Mouse (Mus musculus): ENCODE measurements around the gene Scn3a. TPM values are rescaled to one million over a fixed set of nuclear protein-coding genes. Genes with fewer than 3 reads are reported as not detected.

Scn3a gene
- polyA plus RNA-seq, 1 experiment = 0.35 TPM

GRCm38 (mm10) chr2:65450449-65451360 is 116.7 kb downstream of the Scn3a start:
- no peak for DNase-seq (ENCODE audit: low read depth in 1 of 2, low spot score in 2 of 2)
- no peaks in the 10 kb centered on the region for H3K4me1 ChIP-seq (ENCODE audit: control insufficient read depth, insufficient read depth, insufficient read length)
- H3K27me3 ChIP-seq (ENCODE audit: control insufficient read depth, insufficient read depth, low read length) = no peaks in the 10 kb centered on the region
- no peak overlapping the region for H3K27ac ChIP-seq (ENCODE audit: insufficient read depth, low read length)
- WGBS = 80% methylated on average over 2 of the region's 2 CpGs
- H3K36me3 ChIP-seq (ENCODE audit: control insufficient read depth, insufficient read depth, low read length) = no peaks in the 10 kb centered on the region
- H3K4me3 ChIP-seq (ENCODE audit: extremely low read depth, insufficient read depth, insufficient read length) = no peak overlapping the region
- TF ChIP-seq POLR2A (IDR thresholded peaks at IDR 0.05; ENCODE audit: low read depth, low read length) (no peak), CTCF (IDR thresholded peaks at IDR 0.05; ENCODE audit: extremely low read depth, insufficient read depth, insufficient read length, insufficient replicate concordance) (no peak)

- no peak overlapping the region for H3K4me3 ChIP-seq (ENCODE audit: extremely low read depth, insufficient read depth, insufficient read length)
- no peak overlapping the region for H3K27ac ChIP-seq (ENCODE audit: insufficient read depth, low read length)
- H3K36me3 ChIP-seq (ENCODE audit: control insufficient read depth, insufficient read depth, low read length) = no peaks in the 10 kb centered on the region
- no peaks in the 10 kb centered on the region for H3K4me1 ChIP-seq (ENCODE audit: control insufficient read depth, insufficient read depth, insufficient read length)
- WGBS = 96% methylated on average over 5 of the region's 5 CpGs
- no peak for DNase-seq (ENCODE audit: low read depth in 1 of 2, low spot score in 2 of 2)
- no peaks in the 10 kb centered on the region for H3K27me3 ChIP-seq (ENCODE audit: control insufficient read depth, insufficient read depth, low read length)
- TF ChIP-seq POLR2A (IDR thresholded peaks at IDR 0.05; ENCODE audit: low read depth, low read length) = no peak
- TF ChIP-seq CTCF (IDR thresholded peaks at IDR 0.05; ENCODE audit: extremely low read depth, insufficient read depth, insufficient read length, insufficient replicate concordance) = no peak
Observed at GRCm38 (mm10) chr2:65449126-65449828, 118.2 kb downstream of the Scn3a start.

GRCm38 (mm10) chr2:65443082-65443481 is 124.3 kb downstream of the Scn3a start:
- Histone ChIP-seq H3K4me3 (ENCODE audit: extremely low read depth, insufficient read depth, insufficient read length) (no peak overlapping the region), H3K27ac (ENCODE audit: insufficient read depth, low read length) (no peak overlapping the region), H3K27me3 (ENCODE audit: control insufficient read depth, insufficient read depth, low read length) (no peaks in the 10 kb centered on the region), H3K4me1 (ENCODE audit: control insufficient read depth, insufficient read depth, insufficient read length) (no peaks in the 10 kb centered on the region), H3K36me3 (ENCODE audit: control insufficient read depth, insufficient read depth, low read length) (no peaks in the 10 kb centered on the region)
- TF ChIP-seq POLR2A (IDR thresholded peaks at IDR 0.05; ENCODE audit: low read depth, low read length) = no peak
- no peak for DNase-seq (ENCODE audit: low read depth in 1 of 2, low spot score in 2 of 2)
- WGBS = 55% methylated on average over 4 of the region's 4 CpGs

DNA sequence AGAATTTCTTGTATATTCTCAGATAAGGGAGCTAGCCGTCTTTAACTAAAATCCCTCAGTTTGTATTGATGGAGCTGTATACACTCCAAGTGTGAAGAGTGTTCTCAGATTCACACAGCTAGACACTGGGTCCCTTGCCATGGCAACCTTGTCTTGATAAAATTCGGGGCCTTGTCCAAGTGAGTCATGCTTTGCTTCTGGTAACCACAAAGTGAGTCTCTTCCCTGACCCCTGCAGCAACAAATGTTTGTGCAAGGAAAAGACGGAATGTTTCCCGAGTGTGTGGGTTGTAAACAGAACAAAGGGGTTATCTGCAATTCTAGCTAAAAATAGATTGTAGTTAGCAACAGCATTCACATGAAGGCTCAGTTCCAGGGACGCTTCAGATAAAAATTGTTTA is 125.9 kb downstream of the Scn3a start:
- 69% methylated on average over 5 of the region's 5 CpGs for WGBS
- H3K27ac ChIP-seq (ENCODE audit: insufficient read depth, low read length) = no peak overlapping the region
- no peaks in the 10 kb centered on the region for H3K36me3 ChIP-seq (ENCODE audit: control insufficient read depth, insufficient read depth, low read length)
- H3K4me3 ChIP-seq (ENCODE audit: extremely low read depth, insufficient read depth, insufficient read length) = no peak overlapping the region
- H3K27me3 ChIP-seq (ENCODE audit: control insufficient read depth, insufficient read depth, low read length) = no peaks in the 10 kb centered on the region
- no peaks in the 10 kb centered on the region for H3K4me1 ChIP-seq (ENCODE audit: control insufficient read depth, insufficient read depth, insufficient read length)
- no peak for TF ChIP-seq CTCF (IDR thresholded peaks at IDR 0.05; ENCODE audit: extremely low read depth, insufficient read depth, insufficient read length, insufficient replicate concordance)
- TF ChIP-seq POLR2A (IDR thresholded peaks at IDR 0.05; ENCODE audit: low read depth, low read length) = no peak
- no peak for DNase-seq (ENCODE audit: low read depth in 1 of 2, low spot score in 2 of 2)

- DNase-seq (ENCODE audit: low read depth in 1 of 2, low spot score in 2 of 2) = no peak
- TF ChIP-seq POLR2A (IDR thresholded peaks at IDR 0.05; ENCODE audit: low read depth, low read length) (no peak), CTCF (IDR thresholded peaks at IDR 0.05; ENCODE audit: extremely low read depth, insufficient read depth, insufficient read length, insufficient replicate concordance) (no peak)
- WGBS = 74% methylated on average over 6 of the region's 6 CpGs
- no peaks in the 10 kb centered on the region for H3K4me1 ChIP-seq (ENCODE audit: control insufficient read depth, insufficient read depth, insufficient read length)
- H3K27ac ChIP-seq (ENCODE audit: insufficient read depth, low read length) = no peak overlapping the region
- H3K27me3 ChIP-seq (ENCODE audit: control insufficient read depth, insufficient read depth, low read length) = no peaks in the 10 kb centered on the region
- H3K36me3 ChIP-seq (ENCODE audit: control insufficient read depth, insufficient read depth, low read length) = no peaks in the 10 kb centered on the region
- H3K4me3 ChIP-seq (ENCODE audit: extremely low read depth, insufficient read depth, insufficient read length) = no peak overlapping the region
Observed at GRCm38 (mm10) chr2:65441110-65441509, 126.3 kb downstream of the Scn3a start.

- DNase-seq (ENCODE audit: low read depth in 1 of 2, low spot score in 2 of 2) = no peak
- TF ChIP-seq CTCF (IDR thresholded peaks at IDR 0.05; ENCODE audit: extremely low read depth, insufficient read depth, insufficient read length, insufficient replicate concordance) (no peak), POLR2A (IDR thresholded peaks at IDR 0.05; ENCODE audit: low read depth, low read length) (no peak)
- 76% methylated on average over 1 of the region's 1 CpGs for WGBS
- no peaks in the 10 kb centered on the region for H3K4me1 ChIP-seq (ENCODE audit: control insufficient read depth, insufficient read depth, insufficient read length)
- H3K27me3 ChIP-seq (ENCODE audit: control insufficient read depth, insufficient read depth, low read length) = no peaks in the 10 kb centered on the region
- H3K36me3 ChIP-seq (ENCODE audit: control insufficient read depth, insufficient read depth, low read length) = no peaks in the 10 kb centered on the region
- H3K4me3 ChIP-seq (ENCODE audit: extremely low read depth, insufficient read depth, insufficient read length) = no peak overlapping the region
- no peak overlapping the region for H3K27ac ChIP-seq (ENCODE audit: insufficient read depth, low read length)
Observed at GRCm38 (mm10) chr2:65436917-65437316, 130.5 kb downstream of the Scn3a start.

- no peak for TF ChIP-seq POLR2A (IDR thresholded peaks at IDR 0.05; ENCODE audit: low read depth, low read length)
- no peak for TF ChIP-seq CTCF (IDR thresholded peaks at IDR 0.05; ENCODE audit: extremely low read depth, insufficient read depth, insufficient read length, insufficient replicate concordance)
- Histone ChIP-seq H3K27ac (ENCODE audit: insufficient read depth, low read length) (no peak overlapping the region), H3K4me1 (ENCODE audit: control insufficient read depth, insufficient read depth, insufficient read length) (no peaks in the 10 kb centered on the region), H3K36me3 (ENCODE audit: control insufficient read depth, insufficient read depth, low read length) (no peaks in the 10 kb centered on the region), H3K27me3 (ENCODE audit: control insufficient read depth, insufficient read depth, low read length) (no peaks in the 10 kb centered on the region), H3K4me3 (ENCODE audit: extremely low read depth, insufficient read depth, insufficient read length) (no peak overlapping the region)
- WGBS = 76% methylated on average over 5 of the region's 5 CpGs
- DNase-seq (ENCODE audit: low read depth in 1 of 2, low spot score in 2 of 2) = no peak
Observed at GRCm38 (mm10) chr2:65423501-65423900, 143.9 kb downstream of the Scn3a start.

Measured in spleen, adult 2 months (tissue).